Mouse (Mus musculus) heart, embryonic 11.5 days (tissue): Measurements from ENCODE around the gene Hnrnpl. TPM values are rescaled to one million over a fixed set of nuclear protein-coding genes. Genes with fewer than 3 reads are reported as not detected.

Source experiments
- ATAC-seq: fragments of 200-750 bp; cut with Nextera tagmentation; replicated peaks from 2 replicates; pipeline ENCODE4 v1.8.0; 2017; ENCODE audit warnings: moderate library complexity; ENCODE audit not compliant: insufficient number of reproducible peaks, low FRiP score, low TSS enrichment
- H3K27ac ChIP-seq: fragments of 300-500 bp; sonication (generic); 2 replicates; pipeline ENCODE4 v1.5.1; 2014; ENCODE audit warnings: mild to moderate bottlenecking, low read depth, low read length
- H3K27me3 ChIP-seq: fragments of 300-500 bp; sonication (generic); 2 replicates; pipeline ENCODE4 v1.6.1; 2014; ENCODE audit warnings: mild to moderate bottlenecking, low read length, mixed read lengths; ENCODE audit not compliant: control insufficient read depth, insufficient read depth
- H3K36me3 ChIP-seq: fragments of 300-500 bp; sonication (generic); 2 replicates; pipeline ENCODE4 v1.6.1; 2014; ENCODE audit warnings: mild to moderate bottlenecking, low read length, moderate library complexity, mixed read lengths; ENCODE audit not compliant: control insufficient read depth, insufficient read depth
- H3K4me1 ChIP-seq: fragments of 300-500 bp; sonication (generic); 2 replicates; pipeline ENCODE4 v1.6.1; 2014; ENCODE audit warnings: low read length; ENCODE audit not compliant: control insufficient read depth, insufficient read depth
- H3K4me2 ChIP-seq: fragments of 300-500 bp; sonication (generic); 2 replicates; pipeline ENCODE4 v1.6.1; 2014; ENCODE audit warnings: mild to moderate bottlenecking, moderate library complexity
- H3K4me3 ChIP-seq: fragments of 300-500 bp; sonication (generic); 2 replicates; pipeline ENCODE4 v1.5.1; 2014; ENCODE audit warnings: low read depth, low read length
- H3K9ac ChIP-seq: fragments of 300-500 bp; sonication (generic); 2 replicates; pipeline ENCODE4 v1.6.1; 2014; ENCODE audit warnings: mild to moderate bottlenecking, low read depth, low read length, moderate library complexity
- H3K9me3 ChIP-seq: fragments of 300-500 bp; sonication (generic); replicated peaks from 2 replicates; pipeline ENCODE4 v1.6.1; 2016; ENCODE audit warnings: low read length; ENCODE audit not compliant: control insufficient read depth
- WGBS: fragments of 180-500 bp; shearing (Covaris S2); extraction: QIAGEN DNeasy Blood & Tissue Kit; methylation state at CpG from one replicate; pipeline ENCODE4 v1.1.7; 2014; ENCODE audit not compliant: insufficient replicate concordance; 5-methylcytosine and 5-hydroxymethylcytosine counted together
- polyA plus RNA-seq: library from polyadenylated mRNA; unstranded; fragments of >200 nt; fragmentation: Nextera tagmentation; extraction: Ambion mirVana; gene quantifications from 2 replicates; pipeline ENCODE4 v1.2.1, GENCODE M21; 2014

The Hnrnpl gene
- polyA plus RNA-seq, 1 experiment from 2014 or later = 210 TPM

DNA sequence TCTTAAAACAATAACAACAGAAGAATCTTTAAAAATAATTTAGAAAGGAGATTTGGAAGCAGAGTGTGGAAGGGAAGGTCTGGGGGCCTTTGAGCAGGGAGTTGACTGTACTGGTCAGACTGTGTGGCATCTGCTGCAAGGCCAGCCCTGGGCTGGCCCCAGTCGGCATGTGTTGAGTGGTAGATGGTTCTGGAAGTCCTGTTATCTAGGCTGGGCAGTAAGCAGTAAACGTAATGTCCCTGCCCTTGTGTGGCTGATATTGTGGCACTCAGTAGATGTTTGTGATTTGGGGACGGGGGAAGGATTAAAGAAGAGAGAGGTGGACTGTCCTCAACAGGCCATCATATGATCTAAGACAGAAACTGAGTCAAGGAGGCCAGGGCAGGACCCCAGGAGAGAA is 38.0 kb upstream of the Hnrnpl start:
- Histone ChIP-seq H3K9ac (no peak overlapping the region), H3K9me3 (no peaks in the 10 kb centered on the region), H3K4me2 (no peak overlapping the region), H3K36me3 (peaks cover 4% of the 10 kb centered on the region; the same call in 1 of the 2 replicates), H3K27ac (no peak overlapping the region), H3K4me1 (peaks cover 11% of the 10 kb centered on the region; the same call in 1 of the 2 replicates), H3K4me3 (no peak overlapping the region), H3K27me3 (no peaks in the 10 kb centered on the region)
- WGBS = 72% methylated on average over 3 of the region's 3 CpGs
- no peak for ATAC-seq

DNA sequence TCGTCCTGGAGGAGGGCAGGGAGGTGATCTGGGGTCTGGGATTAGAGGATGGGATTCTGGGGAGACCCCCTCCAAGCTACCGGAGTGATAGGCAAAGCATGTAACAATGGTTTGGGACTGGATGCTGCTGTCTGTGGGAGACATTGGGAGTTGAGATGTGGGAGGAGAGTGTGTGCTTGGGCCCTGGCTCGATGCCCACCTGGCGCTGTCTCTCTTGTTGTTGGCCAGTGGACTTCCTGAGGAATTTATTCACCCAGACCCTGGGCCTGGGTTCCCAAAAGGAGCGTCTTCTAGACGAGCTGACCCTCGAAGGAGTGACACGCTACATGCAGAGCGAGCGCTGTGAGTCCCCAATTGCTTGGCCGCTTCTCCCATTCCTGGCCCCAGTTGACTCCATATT is 36.5 kb upstream of the Hnrnpl start:
- ATAC-seq = no peak
- Histone ChIP-seq H3K4me2 (no peak overlapping the region), H3K4me3 (no peak overlapping the region), H3K36me3 (peaks cover 4% of the 10 kb centered on the region; the same call in 1 of the 2 replicates), H3K9me3 (no peaks in the 10 kb centered on the region), H3K9ac (no peak overlapping the region), H3K27me3 (no peaks in the 10 kb centered on the region), H3K4me1 (peaks cover 6% of the 10 kb centered on the region; the same call in 1 of the 2 replicates), H3K27ac (no peak overlapping the region)
- WGBS = 91% methylated on average over 11 of the region's 11 CpGs

DNA sequence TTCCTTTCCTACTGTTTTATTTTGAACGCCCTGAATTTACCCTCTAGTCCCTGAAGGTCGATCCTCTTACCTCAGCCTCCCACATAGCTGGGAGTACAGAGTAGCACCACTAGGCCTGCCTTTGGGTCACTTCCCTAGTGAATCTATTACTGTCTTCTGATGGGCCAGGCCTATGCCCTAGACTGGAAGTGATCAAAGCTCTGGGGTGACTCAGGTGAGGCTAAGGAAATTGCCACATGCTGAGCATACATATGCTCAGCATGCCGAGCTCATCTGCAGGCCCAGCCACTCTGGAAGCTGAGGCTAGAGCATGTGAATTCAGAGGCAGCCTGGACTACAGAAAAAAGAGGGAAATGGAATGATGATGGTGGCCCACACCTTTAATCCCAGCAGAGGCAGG is 35.2 kb upstream of the Hnrnpl start:
- Histone ChIP-seq H3K4me1 (no peaks in the 10 kb centered on the region), H3K4me3 (no peak overlapping the region), H3K9ac (no peak overlapping the region), H3K9me3 (no peaks in the 10 kb centered on the region), H3K27me3 (no peaks in the 10 kb centered on the region), H3K4me2 (no peak overlapping the region), H3K36me3 (peaks cover 4% of the 10 kb centered on the region; the same call in 1 of the 2 replicates), H3K27ac (no peak overlapping the region)
- no peak for ATAC-seq
- WGBS = 53% methylated on average over 3 of the region's 3 CpGs

- H3K9me3 ChIP-seq = no peaks in the 10 kb centered on the region
- H3K27me3 ChIP-seq = no peaks in the 10 kb centered on the region
- H3K4me1 ChIP-seq = no peaks in the 10 kb centered on the region
- 80% methylated on average over 12 of the region's 12 CpGs for WGBS
- no peak overlapping the region for H3K4me2 ChIP-seq
- ATAC-seq = no peak
- no peak overlapping the region for H3K9ac ChIP-seq
- H3K4me3 ChIP-seq = no peak overlapping the region
- no peak overlapping the region for H3K27ac ChIP-seq
- peaks cover 4% of the 10 kb centered on the region; the same call in 1 of the 2 replicates for H3K36me3 ChIP-seq
Observed at GRCm38 (mm10) chr7:28774164-28774563, 34.2 kb upstream of the Hnrnpl start.

- WGBS = 87% methylated on average over 7 of the region's 7 CpGs
- H3K27ac ChIP-seq = no peak overlapping the region
- ATAC-seq = no peak
- no peaks in the 10 kb centered on the region for H3K27me3 ChIP-seq
- peaks cover under 1% of the 10 kb centered on the region for H3K4me1 ChIP-seq
- no peak overlapping the region for H3K9ac ChIP-seq
- H3K4me3 ChIP-seq = no peak overlapping the region
- H3K4me2 ChIP-seq = no peak overlapping the region
- H3K9me3 ChIP-seq = no peaks in the 10 kb centered on the region
- H3K36me3 ChIP-seq = peaks cover 4% of the 10 kb centered on the region; the same call in 1 of the 2 replicates
Observed at GRCm38 (mm10) chr7:28775129-28775528, 33.2 kb upstream of the Hnrnpl start.

DNA sequence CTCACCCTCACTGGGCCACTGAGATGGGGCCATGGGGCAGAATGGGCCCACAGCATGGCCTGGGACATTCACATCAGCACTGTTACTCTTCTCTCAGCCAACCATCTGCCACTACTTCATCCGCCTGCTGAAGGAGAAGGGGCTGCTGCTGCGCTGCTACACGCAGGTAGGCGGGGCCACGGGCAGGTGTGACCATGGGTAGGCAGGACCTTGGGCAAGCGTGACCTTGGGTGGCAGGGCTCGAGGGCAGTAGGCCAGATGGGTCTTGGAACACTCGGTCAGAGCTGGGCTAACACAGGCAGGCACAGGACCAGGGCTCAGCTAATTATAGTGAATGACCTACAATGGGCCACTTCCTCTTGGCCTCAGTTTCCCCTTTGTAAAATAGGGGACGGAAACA is 29.5 kb upstream of the Hnrnpl start:
- Histone ChIP-seq H3K27me3 (no peaks in the 10 kb centered on the region), H3K27ac (no peak overlapping the region), H3K36me3 (no peaks in the 10 kb centered on the region; the same call in 1 of the 2 replicates), H3K9ac (no peak overlapping the region), H3K4me1 (peaks cover 7% of the 10 kb centered on the region), H3K9me3 (no peaks in the 10 kb centered on the region), H3K4me3 (no peak overlapping the region), H3K4me2 (no peak overlapping the region)
- no peak for ATAC-seq
- 73% methylated on average over 9 of the region's 9 CpGs for WGBS

DNA sequence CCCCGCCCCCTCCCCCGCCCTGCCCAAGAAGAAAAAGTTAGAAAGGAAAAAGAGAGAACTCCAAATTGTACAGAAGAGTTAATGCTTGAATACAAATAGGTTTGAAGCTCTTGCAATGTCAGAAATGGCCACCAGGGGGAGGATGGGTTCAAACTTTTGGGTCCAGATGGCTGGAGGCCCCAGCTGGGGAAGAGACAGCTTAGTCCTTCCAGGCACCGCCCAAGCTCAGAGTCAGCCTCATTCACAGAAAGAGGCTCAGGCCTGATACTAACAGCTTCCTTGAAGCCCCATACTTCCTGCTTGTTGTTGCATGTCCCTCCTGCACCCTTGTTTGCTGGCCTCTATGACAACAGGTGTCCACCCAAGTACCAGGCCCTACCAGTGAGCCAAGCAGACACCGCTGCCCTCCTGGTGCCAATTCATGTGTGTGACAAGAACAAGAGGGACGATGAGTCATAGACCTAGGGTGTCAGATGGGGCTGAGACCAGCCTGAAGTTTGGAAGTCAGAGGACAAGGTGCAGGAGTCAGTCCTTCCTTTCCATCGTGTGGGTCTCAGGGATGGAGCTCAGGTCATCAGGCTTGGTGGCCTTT is 28.2 kb upstream of the Hnrnpl start:
- H3K4me3 ChIP-seq = no peak overlapping the region
- H3K27ac ChIP-seq = no peak overlapping the region
- H3K9me3 ChIP-seq = no peaks in the 10 kb centered on the region
- H3K4me2 ChIP-seq = no peak overlapping the region
- H3K27me3 ChIP-seq = no peaks in the 10 kb centered on the region
- 45% methylated on average over 6 of the region's 6 CpGs for WGBS
- H3K4me1 ChIP-seq = peaks cover 7% of the 10 kb centered on the region
- no peaks in the 10 kb centered on the region; the same call in 1 of the 2 replicates for H3K36me3 ChIP-seq
- ATAC-seq = no peak
- H3K9ac ChIP-seq = no peak overlapping the region

GRCm38 (mm10) chr7:28780857-28781256 is 27.5 kb upstream of the Hnrnpl start:
- whole genome bisulfite sequencing = 69% methylated on average over 7 of the region's 7 CpGs
- H3K36me3 ChIP-seq = no peaks in the 10 kb centered on the region; the same call in 1 of the 2 replicates
- H3K4me2 ChIP-seq = no peak overlapping the region
- no peak overlapping the region for H3K9ac ChIP-seq
- peaks cover 7% of the 10 kb centered on the region for H3K4me1 ChIP-seq
- H3K27me3 ChIP-seq = no peaks in the 10 kb centered on the region
- H3K4me3 ChIP-seq = no peak overlapping the region
- no peak overlapping the region for H3K27ac ChIP-seq
- no peaks in the 10 kb centered on the region for H3K9me3 ChIP-seq
- no peak for ATAC-seq

- 84% methylated on average over 8 of the region's 8 CpGs for WGBS
- Histone ChIP-seq H3K4me3 (no peak overlapping the region), H3K27ac (no peak overlapping the region), H3K4me2 (no peak overlapping the region), H3K36me3 (no peaks in the 10 kb centered on the region; the same call in 1 of the 2 replicates), H3K9ac (no peak overlapping the region), H3K9me3 (no peaks in the 10 kb centered on the region), H3K27me3 (no peaks in the 10 kb centered on the region), H3K4me1 (peaks cover 7% of the 10 kb centered on the region)
- ATAC-seq = no peak
Observed at GRCm38 (mm10) chr7:28781261-28781663, 27.1 kb upstream of the Hnrnpl start.
